Mouse (Mus musculus) gastrocnemius, postnatal 36 days (tissue): ENCODE data around the gene Rnaseh2c. TPM values are rescaled to one million over a fixed set of nuclear protein-coding genes. Genes with fewer than 3 reads are reported as not detected.

Experiments
- DNase-seq, 2 experiments: peaks; one replicate each; pipeline ENCODE4 v3.0.0; 2022
- intact Hi-C: fragments of 180-260 bp; cut with DNase I; formaldehyde crosslinking; loops from one replicate; pipeline ENCODE4 v1.15.1; 2025
- total RNA-seq, 2 experiments: library from RNA; stranded (reverse); gene quantifications; 2 replicates each; pipeline ENCODE4 v1.2.3; 2021

Gene Rnaseh2c
- total RNA-seq, 2 experiments from 2014 or later: 35.8 to 38.6 TPM

DNA sequence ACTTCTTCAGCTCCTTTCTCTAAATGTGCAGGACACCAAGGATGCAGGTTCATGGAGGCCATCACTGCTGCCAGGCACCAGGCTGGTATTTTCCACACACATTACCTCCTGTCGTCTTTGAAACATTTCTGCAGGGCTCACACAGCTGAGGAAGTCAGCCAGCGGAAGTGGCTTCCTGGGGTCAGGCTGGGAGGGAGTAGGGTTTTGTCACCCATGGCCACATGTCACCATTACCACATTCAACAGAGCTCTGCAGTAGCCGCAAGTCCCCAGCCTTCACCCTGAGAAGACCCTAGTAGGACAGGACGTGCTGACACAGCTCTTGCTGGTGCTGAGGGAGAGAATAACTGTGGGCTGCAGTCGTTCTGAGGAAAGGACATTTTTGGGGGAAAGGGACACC is 29.8 kb upstream of the Rnaseh2c start:
- intact Hi-C loops: no loop called here
- no peak for DNase-seq

DNA sequence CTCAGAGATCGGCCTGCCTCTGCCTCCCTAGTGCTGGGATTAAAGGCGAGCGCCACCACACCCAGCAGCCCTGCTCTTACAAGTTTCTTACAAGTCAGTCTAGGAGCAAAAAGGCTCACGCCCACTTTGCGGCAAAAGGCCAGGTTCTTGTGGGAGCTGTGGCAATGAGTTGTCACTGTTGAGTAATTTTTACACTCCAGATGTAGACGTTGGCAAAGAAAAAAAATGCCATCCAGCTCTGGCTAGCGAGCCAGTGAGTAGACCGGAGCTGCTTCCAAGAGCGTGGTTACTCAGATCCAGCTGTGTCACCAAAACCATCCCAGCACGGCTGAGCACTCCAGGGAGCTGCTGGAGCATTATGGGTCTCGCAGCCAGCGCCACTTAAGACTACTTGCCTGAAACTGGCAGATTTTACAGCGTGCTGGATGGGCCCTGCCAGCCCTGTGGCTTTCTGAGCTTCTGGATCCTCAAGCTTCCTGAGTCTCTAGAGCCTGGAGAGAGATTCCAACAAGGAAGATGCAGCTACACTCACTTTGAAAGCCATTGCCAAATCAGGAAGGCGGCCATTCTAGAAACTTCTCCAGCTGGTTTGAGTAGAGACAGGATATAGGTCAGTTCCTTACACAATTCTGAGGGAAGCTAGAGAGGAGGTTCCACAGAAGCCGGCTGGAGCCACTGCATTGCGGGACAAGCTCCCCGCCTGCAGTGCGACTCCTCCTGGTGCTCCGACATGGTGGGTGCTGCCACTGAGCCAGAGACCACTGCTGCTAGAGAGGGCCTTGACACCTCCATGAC is 29.1 kb upstream of the Rnaseh2c start:
- DNase-seq: no peak

DNA sequence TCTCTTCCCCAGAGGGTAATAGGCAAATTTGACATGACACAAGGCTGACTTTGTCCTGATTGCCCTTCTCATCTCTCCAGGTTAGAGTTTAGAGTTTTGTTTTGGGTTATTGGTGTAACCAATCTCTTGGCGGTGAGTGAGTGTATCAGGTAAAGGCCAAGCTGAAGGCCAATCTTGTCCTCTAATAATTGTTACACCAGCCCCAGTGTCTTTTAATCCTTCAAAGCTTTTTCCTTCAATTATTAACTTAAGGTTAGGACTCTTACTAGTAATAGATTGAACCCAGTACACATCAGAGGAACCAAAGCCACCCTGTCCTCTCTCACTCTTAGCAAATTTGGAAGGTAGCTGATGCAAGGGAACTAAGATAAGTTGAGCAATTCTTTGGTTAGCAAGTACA is 26.3 kb upstream of the Rnaseh2c start:
- intact Hi-C loops: no loop called here

More for the DNA sequence above, 29.1 kb upstream of the Rnaseh2c start:
- intact Hi-C loops: no loop called here

DNA sequence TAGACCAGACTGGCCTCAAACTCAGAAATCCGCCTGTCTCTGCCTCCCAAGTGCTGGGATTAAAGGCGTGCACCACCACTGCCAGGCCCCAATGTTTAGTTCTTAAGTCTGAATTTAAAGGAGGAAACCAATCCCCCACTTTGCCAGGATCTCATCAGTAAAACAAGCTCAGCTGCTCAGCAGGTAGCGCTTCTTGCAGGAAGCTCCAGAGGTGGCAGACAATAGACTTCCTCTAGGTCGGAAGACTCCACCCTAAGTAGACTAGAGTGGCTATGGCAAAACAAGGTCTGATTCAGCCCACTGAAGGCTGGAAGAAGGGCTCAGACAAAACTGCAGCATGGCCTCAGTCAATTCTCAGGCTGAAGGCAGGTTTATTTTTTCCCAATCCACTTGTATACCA is 21.7 kb upstream of the Rnaseh2c start:
- DNase-seq: no peak
- intact Hi-C loops: no loop called here

More for the DNA sequence above, 26.3 kb upstream of the Rnaseh2c start:
- DNase-seq: no peak

DNA sequence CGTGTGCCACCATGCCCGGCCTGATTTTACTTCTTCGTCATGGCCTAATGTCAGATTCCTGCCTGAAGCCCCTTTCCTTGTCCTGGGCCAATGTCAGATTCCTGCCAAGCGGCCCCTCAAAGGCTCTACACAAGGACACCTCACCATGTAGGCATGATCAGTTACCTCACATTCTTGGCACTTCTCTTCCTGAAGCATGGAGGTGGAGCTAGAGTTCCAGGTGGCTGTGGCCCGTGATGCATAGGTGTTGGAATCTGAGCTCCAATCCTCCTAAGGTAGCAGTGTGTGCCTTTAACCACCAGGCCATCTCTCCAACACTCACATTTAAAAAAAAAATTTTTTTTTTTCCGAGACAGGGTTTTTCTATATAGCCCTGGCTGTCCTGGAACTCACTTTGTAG is 20.9 kb upstream of the Rnaseh2c start:
- intact Hi-C loops: no loop called here
- no peak for DNase-seq

DNA sequence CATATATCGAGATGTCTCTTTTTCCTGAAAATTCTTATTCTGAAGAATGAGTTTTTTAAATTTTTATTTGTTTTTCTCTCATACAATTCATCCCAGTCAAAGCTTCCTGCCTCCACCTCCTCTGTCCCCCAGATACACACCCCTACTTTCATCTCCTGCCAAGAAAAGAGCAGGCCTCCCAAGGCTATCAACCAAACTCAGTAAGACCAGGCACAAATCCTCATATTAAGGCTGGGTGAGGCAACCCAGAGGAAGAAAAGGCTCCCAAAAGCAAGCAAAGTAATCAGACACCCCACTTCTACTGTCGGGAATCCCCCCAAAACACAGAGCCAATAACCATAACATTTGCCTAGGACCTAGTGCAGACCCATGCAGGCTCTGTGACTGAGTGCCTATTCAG is 19.7 kb upstream of the Rnaseh2c start:
- intact Hi-C loops: no loop called here
- no peak for DNase-seq

DNA sequence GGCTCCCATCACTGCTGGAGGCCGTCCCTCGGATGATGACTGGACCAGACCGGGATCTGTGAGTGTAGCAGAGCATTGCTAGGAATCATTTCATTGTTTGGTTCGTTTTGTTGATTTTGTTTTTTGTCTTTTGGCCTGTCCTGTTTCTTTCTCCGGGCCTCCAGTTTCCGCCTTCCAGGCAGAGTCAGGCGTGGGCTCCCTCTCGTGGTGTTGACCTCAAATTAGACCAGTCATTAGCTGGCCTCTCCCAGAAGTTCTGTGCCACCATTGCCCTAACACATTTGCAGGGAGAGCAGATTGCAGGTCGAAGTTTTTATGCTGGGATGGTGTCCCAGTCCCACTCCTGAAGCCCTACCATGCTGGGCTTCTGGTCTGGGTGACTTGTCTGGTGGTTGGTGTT is 12.5 kb upstream of the Rnaseh2c start:
- intact Hi-C loops: no loop called here
- no peak for DNase-seq

DNA sequence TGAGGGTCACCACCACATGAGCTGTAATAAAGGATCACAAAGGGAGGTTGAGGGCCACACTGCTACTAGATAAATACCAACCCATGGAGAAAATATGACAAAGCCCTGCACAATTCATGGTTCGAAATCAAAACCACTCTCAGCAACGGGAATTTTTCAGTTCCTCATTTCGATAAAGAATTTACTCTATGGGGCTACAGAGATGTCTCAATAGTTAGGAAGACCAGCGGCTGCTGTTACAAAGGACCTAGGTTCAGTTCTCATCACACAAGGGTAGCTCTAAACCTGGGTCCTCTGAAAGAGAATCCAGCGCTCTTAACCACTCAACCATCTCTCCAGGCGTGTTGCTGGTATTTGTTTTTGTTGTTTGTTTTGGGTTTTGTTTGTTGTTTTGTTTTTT is 9.8 kb upstream of the Rnaseh2c start:
- intact Hi-C loops: no loop called here
- no peak for DNase-seq

DNA sequence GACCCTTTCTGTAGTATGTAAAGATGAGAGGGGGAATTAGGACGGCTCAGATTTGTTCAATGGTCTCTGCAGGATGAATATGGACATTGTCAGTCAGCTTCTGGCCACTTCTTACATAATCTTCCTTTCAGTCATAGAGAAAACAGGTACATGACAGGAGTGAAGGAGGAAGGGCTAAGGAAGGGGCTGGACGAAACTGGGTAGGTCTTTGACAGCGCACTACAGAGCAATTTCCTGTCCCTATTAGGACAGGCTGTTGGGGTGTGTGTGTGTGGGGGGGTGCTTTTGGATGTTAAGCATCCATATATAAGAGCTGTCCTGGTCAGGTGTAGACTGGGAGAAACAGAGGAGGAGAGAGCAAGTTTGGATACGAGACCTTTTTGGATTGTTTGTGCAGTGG is 2.4 kb upstream of the Rnaseh2c start:
- intact Hi-C loops: no loop called here
- no peak for DNase-seq

DNA sequence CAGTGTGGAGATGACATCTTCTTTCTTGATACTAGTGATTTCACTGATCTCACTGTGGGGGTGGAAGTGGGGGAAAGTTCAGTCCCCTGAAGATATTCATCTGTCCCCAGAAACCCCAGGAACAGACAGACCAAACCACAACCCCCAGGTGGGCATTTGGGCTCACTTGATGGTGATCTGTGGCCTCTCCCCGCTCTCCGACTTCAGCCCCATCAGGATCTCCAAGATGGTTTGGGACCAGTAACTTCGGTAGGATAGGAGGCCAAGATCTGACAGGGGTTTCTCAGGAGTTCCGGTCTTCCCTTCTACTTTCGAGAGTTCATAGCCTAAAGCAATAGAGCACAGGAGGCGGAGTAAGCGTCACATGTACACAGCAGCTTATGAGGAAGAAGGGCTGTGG is 2.0 kb downstream of the Rnaseh2c start:
- intact Hi-C loops: no loop called here

DNA sequence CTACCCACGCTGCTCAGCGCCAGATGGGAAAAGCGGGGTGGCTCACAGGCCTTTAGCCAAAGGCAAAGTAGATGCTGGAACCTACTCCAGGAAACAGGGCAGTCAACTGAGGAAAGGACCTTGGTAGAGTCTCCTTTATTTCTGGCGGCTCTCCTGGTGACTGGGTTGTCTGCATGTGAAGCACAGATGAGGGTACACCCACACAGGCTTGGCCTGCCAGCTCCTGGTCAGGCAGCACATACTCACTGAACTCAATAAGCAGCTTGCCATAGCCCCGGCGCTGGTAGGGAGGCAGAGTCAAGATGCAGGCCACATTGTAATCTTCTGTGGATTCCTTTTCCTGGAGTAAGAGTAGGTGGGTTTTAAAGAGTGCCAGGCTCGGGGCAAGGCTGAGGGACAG is 3.5 kb downstream of the Rnaseh2c start:
- intact Hi-C loops: no loop called here

More for the DNA sequence above, 2.0 kb downstream of the Rnaseh2c start:
- DNase-seq: no peak

DNA sequence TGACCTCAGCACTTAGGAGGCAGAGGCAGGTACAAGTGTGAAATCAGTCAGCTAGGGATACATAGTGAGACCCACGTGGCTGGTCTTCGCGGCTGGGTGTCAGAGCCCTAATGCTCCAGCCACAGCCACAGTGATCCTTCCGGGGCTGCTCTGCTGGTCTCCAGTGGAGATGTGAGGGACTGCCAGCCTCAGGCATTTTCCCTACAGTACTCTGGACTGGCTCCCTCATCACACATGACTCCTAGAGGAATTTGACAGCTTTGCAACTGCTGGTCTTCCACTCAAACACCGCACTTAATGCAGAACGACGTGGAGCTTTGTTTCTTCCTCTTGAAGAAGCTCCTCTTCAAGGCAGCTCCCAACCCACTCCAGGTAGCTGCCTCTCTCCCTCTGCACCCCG is 4.5 kb downstream of the Rnaseh2c start:
- intact Hi-C loops: no loop called here
- DNase-seq: no peak

More for the DNA sequence above, 3.5 kb downstream of the Rnaseh2c start:
- no peak for DNase-seq

DNA sequence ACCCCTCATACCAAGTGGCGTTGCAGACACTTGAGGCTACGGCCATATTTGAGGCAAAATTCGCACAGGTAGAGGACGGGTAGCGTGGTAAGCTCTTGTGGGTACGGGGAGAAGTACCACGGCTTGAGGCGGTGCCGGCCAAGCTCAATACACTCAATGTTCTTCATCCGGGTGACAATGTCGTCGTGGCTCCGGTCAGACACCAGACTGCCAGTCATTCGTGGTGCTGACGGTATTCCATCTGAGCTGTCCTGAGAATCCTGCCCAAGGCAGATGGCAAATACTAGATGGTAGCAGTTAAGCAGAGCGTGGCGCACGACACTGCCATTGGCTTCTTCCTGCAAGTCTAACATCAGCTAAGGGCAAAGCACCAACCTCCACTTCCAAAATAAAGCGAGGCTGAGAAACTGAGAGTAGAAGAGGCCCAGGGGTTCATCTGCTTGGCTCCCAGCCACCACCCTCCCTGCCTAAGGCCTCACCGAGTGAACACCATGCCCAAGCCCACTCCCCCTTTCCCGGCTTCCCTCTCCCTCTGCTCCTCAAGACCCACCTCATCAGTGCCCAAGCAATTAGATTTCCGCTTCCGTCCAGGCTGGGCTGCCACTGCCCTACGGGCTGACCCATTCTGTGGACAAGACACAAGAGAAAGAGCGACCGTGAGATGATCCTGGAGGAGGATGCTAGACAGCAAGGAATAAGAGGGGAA is 6.2 kb downstream of the Rnaseh2c start:
- intact Hi-C loops: no loop called here
- DNase-seq: no peak

DNA sequence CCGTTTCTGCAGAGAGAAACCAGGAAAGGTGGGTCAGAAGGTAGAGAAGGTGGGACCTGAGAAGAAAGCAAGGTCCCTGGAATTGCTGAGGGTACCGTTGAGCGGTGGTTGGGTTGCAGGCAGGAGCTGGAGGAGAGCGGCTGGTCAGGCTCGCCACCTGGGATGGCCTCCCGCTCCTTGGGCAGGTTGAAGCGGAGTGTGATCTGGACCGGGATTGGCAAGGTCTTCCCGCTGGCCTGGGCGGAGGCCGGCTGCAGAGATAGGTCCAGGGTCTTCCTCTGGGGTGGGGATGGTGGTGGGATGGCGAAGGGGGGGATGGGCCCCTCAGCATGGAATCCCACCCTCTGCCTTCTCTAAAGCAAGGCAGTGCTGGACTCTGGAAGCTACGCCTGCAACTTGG is 7.0 kb downstream of the Rnaseh2c start:
- no peak for DNase-seq
- intact Hi-C loops: no loop called here

DNA sequence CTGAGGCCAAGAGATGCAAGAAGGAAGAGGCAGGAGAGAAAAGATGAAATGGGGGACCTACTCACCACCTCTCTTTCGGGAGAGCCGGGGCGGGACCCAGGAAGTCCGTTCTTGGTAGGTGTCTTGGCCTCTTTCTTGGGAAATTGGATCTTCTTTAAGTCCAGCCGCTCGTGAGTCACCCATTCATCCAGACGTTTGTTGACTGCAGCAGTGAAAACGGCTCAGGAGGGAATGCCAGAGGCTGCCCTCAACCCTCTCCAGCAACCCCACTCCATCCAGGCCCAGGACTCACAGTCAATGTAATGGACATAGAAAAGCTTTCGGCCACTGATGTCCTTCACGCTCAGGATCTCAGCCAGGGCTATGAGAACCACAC is 7.5 kb downstream of the Rnaseh2c start:
- intact Hi-C loops: no loop called here
- DNase-seq: no peak

DNA sequence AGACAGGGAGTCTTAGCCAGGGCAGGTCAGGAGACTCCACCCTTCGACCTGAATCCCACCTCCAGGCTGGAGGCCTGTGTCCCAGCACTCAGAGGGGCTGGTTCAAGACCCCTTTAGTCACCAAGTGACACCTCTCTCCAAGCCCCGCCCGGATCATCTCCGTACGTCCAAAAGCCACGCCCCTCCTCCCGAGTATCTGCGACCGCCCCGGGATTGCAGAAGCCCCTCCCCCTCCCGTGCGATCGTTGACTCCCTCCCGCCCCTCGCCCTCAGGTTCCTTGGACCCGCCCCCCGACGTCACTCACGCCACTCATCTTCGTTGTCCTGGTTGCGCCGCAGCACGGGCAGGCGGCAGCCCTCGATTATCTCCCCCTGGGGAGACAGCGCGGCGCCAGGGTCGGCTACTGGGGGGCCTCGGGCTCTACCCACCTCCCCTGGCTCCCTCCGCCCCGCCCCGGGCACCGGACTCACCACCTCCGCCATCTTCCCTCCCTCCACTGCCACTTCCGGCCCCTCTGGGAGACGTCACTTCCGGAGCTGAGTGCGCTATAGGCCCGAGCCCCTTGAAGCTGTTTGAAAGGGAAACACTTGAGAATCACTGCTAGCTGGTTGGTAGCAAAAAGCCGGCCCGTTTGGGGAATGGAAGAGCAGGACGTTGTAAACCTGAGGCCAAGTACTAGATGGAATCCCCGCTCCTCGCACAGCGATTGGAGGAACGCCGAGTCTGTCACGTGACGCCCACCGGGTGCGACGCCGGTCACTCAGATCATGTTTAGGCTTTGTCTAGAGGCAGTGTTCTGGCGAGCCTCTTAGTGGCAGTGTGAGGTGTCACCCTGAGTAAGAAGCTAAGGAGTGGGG is 8.1 kb downstream of the Rnaseh2c start, which contains the start of gene Kat5:
Gene Kat5, minus strand, starts transcription at position 691 of the 858 bp plus-strand sequence.
- peak; percentile 85 to 97 for DNase-seq
- intact Hi-C loops: no loop called here

DNA sequence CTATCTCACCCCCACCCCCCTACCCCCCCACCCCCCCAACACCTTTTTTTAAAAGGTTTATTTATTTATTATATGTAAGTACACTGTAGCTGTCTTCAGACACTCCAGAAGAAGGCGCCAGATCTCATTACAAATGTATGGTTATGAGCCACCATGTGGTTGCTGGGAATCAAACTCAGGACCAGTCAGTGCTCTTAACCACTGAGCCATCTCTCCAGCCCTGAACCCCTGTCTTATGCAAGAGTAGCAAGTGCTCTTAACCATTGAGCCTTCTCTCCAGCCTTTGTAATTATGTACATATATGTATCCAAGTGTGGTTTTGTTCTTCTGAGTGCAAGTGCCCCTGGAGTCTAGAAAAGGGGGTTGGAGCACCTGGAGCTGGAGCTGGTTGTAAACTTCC is 10.3 kb downstream of the Rnaseh2c start:
- intact Hi-C loops: no loop called here
- no peak for DNase-seq

DNA sequence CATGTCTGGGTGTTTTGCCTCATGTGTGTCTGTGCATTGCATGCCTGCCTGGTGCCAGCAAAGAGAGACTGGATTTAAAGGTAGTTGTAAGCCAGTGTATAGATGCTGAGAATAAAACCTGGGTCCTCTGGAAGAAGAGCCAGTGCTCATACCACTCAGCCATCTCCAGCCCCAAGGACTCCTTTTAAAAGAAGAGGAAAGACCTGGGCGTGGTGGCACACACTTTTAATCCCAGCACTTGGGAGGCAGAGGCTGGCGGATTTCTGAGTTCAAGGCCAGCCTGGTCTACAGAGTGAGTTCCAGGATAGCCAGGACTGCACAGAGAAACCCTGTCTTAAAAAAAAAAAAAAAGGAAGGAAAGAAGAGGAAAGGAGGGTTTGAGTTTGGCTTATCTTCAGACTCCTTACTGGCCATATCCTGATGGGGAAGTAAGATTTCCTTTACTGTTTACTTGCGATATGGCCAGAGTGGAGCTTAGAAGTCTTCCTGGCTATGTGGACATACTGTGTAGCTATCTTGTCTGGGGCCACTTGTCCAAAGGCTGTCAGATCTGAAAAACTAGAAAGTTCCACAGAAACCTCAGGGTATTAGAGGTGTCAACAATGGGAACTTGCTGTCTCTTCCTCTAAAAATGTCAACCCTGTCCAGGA is 11.2 kb downstream of the Rnaseh2c start:
- intact Hi-C loops: no loop called here

DNA sequence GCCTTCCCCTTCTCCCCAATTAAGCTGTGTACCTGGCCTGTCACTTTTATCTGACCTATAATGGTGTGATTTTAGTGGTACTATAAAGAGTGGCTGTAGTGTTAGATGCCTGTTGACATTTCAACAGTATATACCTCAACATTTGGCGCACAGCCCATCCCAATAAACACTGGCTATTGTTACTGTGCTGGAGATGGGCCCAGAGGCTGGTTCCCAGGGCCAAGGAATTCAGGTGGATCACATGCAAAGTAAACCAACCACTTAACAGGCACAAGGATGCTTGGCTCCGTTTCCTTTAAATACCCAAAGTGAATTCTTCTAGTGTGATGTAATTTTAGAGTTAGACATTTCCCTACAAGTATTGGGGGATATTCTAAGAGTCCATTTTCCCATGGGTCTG is 13.3 kb downstream of the Rnaseh2c start:
- intact Hi-C loops: no loop called here
- no peak for DNase-seq

More for the DNA sequence above, 11.2 kb downstream of the Rnaseh2c start:
- DNase-seq: no peak

DNA sequence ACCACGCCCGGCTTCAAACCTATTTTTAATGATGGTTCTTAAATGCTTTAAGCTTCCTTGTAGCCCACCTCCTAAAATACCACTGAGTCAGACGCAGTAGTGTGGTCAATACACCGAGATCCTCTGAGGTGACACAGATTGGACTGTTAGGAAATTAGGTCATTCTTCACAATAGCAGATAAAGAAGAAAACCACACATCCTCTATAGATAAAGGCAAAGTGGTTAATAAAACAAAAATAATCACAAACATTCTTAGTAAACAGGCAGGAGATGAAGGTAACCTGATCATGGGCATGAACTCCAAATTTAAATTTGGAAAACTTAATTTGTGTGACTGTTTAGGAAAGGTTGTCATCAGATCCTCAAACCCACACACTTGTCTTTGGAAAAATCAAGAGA is 18.3 kb downstream of the Rnaseh2c start:
- DNase-seq: no peak
- intact Hi-C loops: no loop called here

DNA sequence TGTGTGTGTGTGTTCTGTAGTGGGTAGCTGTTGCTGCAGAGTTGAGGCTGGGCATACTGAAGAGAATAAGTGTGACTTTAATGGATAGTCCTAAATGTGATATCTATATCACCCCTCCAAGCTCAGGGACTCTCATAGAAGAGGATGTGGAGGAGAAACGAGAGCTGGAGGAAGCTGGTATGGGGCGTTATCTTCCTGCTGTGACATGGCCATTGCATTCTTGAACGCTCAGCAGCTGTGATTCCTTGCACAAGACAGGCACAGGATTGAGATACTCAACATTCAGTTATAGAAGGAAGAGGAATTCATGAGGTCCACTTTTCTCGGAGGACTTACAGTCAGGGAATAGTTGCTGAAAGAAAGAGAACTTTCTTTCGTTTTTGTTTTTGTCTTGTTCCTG is 20.2 kb downstream of the Rnaseh2c start:
- intact Hi-C loops: no loop called here
- DNase-seq: no peak
